8 mouse cellular contexts compared by ENCODE assay signal in genomic region chr8:116484087-116484486, GRCm38 (mm10). TPM values are rescaled to one million over a fixed set of nuclear protein-coding genes. Genes with fewer than 3 reads are reported as not detected.
DNase-seq lines count a peak whose midpoint lies in the region; TF ChIP-seq lines count a peak whose summit lies in the region.

No protein-coding gene starts in this region.

- no peak overlapping the region for H3K27ac ChIP-seq in kidney, adult 2 months (ENCODE audit: insufficient read depth, low read depth, low read length)
- no peak overlapping the region for H3K27ac ChIP-seq in CH12.LX (ENCODE audit: insufficient read depth, low read depth)

- H3K4me3 ChIP-seq in kidney, adult 2 months (ENCODE audit: insufficient read depth, low read depth, low read length) = no peak overlapping the region
- H3K4me3 ChIP-seq in CH12.LX (replicated peaks in 1 of 3; ENCODE audit: low read depth in 2 of 3, low read length in 2 of 3, poor library complexity in 1 of 3) = no peak overlapping the region

- WGBS in kidney, adult 2 months = 19% methylated on average over 2 of the region's 2 CpGs

- dilution Hi-C loops in CH12.LX (cut with MboI; ENCODE audit: extremely low pct_ligation_motif_present, extremely low pct_unique_long_range_greater_than_20kb, low sequenced_read_pairs) = no loop called here

- DNase-seq in kidney, adult 2 months = peak; percentile 16
- DNase-seq in kidney, postnatal 4 days = no peak
- DNase-seq in CH12.LX (ENCODE audit: extremely low read depth) = peak; percentile 37
- DNase-seq in embryo, embryonic 10 days (ENCODE audit: low spot score) = peak; percentile 66
- DNase-seq in lung, postnatal 10 days = peak; percentile 47
- no peak for DNase-seq in thymus, postnatal 36 days
- no peak for DNase-seq in left cerebral cortex, adult 11 months (ENCODE audit: low spot score)
- no peak for DNase-seq in frontal cortex, postnatal 14 days (ENCODE audit: low spot score in 2 of 2)

- H3K27me3 ChIP-seq in kidney, adult 2 months (replicated peaks; ENCODE audit: control insufficient read depth, insufficient read depth, low read length) = no peaks in the 10 kb centered on the region
- H3K27me3 ChIP-seq in CH12.LX (replicated peaks) = no peaks in the 10 kb centered on the region

- TF ChIP-seq POLR2A in kidney, adult 2 months (IDR thresholded peaks at IDR 0.05; ENCODE audit: low read depth, low read length) = no peak
- TF ChIP-seq POLR2A in CH12.LX (IDR thresholded peaks at IDR 0.05; ENCODE audit: low read depth, low read length) = no peak

- H3K9ac ChIP-seq in CH12.LX (ENCODE audit: insufficient read depth, low read depth) = no peak overlapping the region

- TF ChIP-seq RAD21 in CH12.LX (IDR thresholded peaks at IDR 0.05; ENCODE audit: low read depth, low read length) = peak; percentile 48

- no peaks in the 10 kb centered on the region for H3K9me3 ChIP-seq in CH12.LX (replicated peaks; ENCODE audit: low read length)

- no peak overlapping the region for H3K4me2 ChIP-seq in CH12.LX (ENCODE audit: insufficient read depth, low read depth, poor library complexity, severe bottlenecking)

- no peaks in the 10 kb centered on the region for H3K36me3 ChIP-seq in kidney, adult 2 months (ENCODE audit: control insufficient read depth, insufficient read depth, low read length)
- H3K36me3 ChIP-seq in CH12.LX (replicated peaks in 1 of 2; ENCODE audit: control insufficient read depth in 1 of 2, insufficient read depth in 1 of 2, low read length in 1 of 2) = no peaks in the 10 kb centered on the region

- peak; percentile 35 for TF ChIP-seq CTCF in kidney, adult 2 months (conservative IDR thresholded peaks at IDR 0.05; ENCODE audit: insufficient read depth, insufficient read length, low read depth, low read length)
- TF ChIP-seq CTCF in CH12.LX (conservative IDR thresholded peaks at IDR 0.05 in 1 of 2, IDR thresholded peaks at IDR 0.05 in 1 of 2; ENCODE audit: low read depth in 2 of 2, low read length in 2 of 2) = peak; percentile 43 to 63; a peak in 3 of 4 replicates

- H3K4me1 ChIP-seq in kidney, adult 2 months (ENCODE audit: control insufficient read depth, insufficient read depth, low read length) = no peaks in the 10 kb centered on the region
- H3K4me1 ChIP-seq in CH12.LX (ENCODE audit: control insufficient read depth in 1 of 2, insufficient read depth in 2 of 2) = no peaks in the 10 kb centered on the region

- no peak for TF ChIP-seq EP300 in CH12.LX (IDR thresholded peaks at IDR 0.05; ENCODE audit: low read length)

- no peaks in the 10 kb centered on the region for H3K79me2 ChIP-seq in CH12.LX (replicated peaks; ENCODE audit: control insufficient read depth, extremely low read depth, insufficient read depth, poor library complexity, severe bottlenecking)

- in situ Hi-C loops in CH12.LX (cut with MboI; ENCODE audit: low pct_ligation_motif_present, low pct_unique_long_range_greater_than_20kb, low sequenced_read_pairs) = loop anchor here (10.0 to 25.0 kb wide), 2 partner anchors 271 to 378 kb away; no protein-coding TSS in a partner anchor

TF ChIP-seq in CH12.LX, 34 proteins besides CTCF, POLR2A, EP300 and RAD21:
- TF ChIP-seq SMC3 (IDR thresholded peaks at IDR 0.05; ENCODE audit: low read depth, low read length) (peak; percentile 35), CHD2 (IDR thresholded peaks at IDR 0.05; ENCODE audit: low read length) (no peak), ZNF384 (IDR thresholded peaks at IDR 0.05; ENCODE audit: low read depth, low read length) (peak; percentile 87), ELF1 (IDR thresholded peaks at IDR 0.05; ENCODE audit: low read depth, low read length) (no peak), BHLHE40 (IDR thresholded peaks at IDR 0.05; ENCODE audit: low read depth, low read length) (no peak)

RNA-seq across cellular contexts. Expression of gene Dynlrb2, which starts 20.7 kb away (rescaled TPM):
- polyA plus RNA-seq in kidney, adult 2 months (2012; rRNA removed) = 2.2 TPM in 2 replicates
- 0.34 TPM in 1 of 2 replicates, not detected in the other for total RNA-seq in CH12.LX (2012; rRNA removed)
- not detected in 2 replicates for total RNA-seq in CH12.LX (2014; rRNA removed)
- 0.49 TPM in 1 of 2 replicates, not detected in the other for polyA plus RNA-seq in CH12.LX (2012; ENCODE audit: insufficient read length, low read depth)

Comparison
In these comparisons a context has a peak if more than half of its experiments do, and no peak if none do; other contexts are left out.
1. DNase-seq: peak in kidney, adult 2 months (single experiment), CH12.LX (single experiment), embryo, embryonic 10 days (single experiment) and lung, postnatal 10 days (single experiment); none in kidney, postnatal 4 days (0 of 2), thymus, postnatal 36 days (0 of 2), left cerebral cortex, adult 11 months (single experiment) and frontal cortex, postnatal 14 days (0 of 2).